Mouse (Mus musculus): ENCODE results near the gene Senp1.

GRCm38 (mm10) chr15:97989544-97989943, 104.0 kb downstream of the Senp1 start:
- TF ChIP-seq CTCF (IDR thresholded peaks at IDR 0.05; ENCODE audit: extremely low read depth, insufficient read depth, insufficient read length, insufficient replicate concordance), result no peak
- TF ChIP-seq POLR2A (IDR thresholded peaks at IDR 0.05; ENCODE audit: low read depth, low read length), result no peak
